Mouse (Mus musculus) stomach, postnatal 0 days (tissue): Measurements from ENCODE around the gene Col6a6. TPM values are rescaled to one million over a fixed set of nuclear protein-coding genes. Genes with fewer than 3 reads are reported as not detected.

Source experiments
- ATAC-seq: fragments of 200-750 bp; cut with Nextera tagmentation; 2 replicates; pipeline ENCODE4 v1.8.0; 2017; ENCODE audit not compliant: low FRiP score, low TSS enrichment
- DNase-seq: peaks from one replicate; pipeline ENCODE4 v3.0.0-alpha.2; 2016; ENCODE audit warnings: low spot score
- H3K27ac ChIP-seq: fragments of 300-500 bp; sonication (generic); replicated peaks from 2 replicates; pipeline ENCODE4 v1.5.1; 2014; ENCODE audit warnings: mild to moderate bottlenecking, control low read depth
- H3K27me3 ChIP-seq: fragments of 300-500 bp; sonication (generic); 2 replicates; pipeline ENCODE4 v1.6.1; 2014; ENCODE audit warnings: low read length; ENCODE audit not compliant: control insufficient read depth, insufficient read depth
- H3K36me3 ChIP-seq: fragments of 300-500 bp; sonication (generic); 2 replicates; pipeline ENCODE4 v1.6.1; 2014; ENCODE audit warnings: low read length, mixed read lengths; ENCODE audit not compliant: control insufficient read depth, insufficient read depth
- H3K4me1 ChIP-seq: fragments of 300-500 bp; sonication (generic); replicated peaks from 2 replicates; pipeline ENCODE4 v1.6.1; 2014; ENCODE audit warnings: antibody characterized with exemption; ENCODE audit not compliant: control insufficient read depth, insufficient read depth
- H3K4me2 ChIP-seq: fragments of 300-500 bp; sonication (generic); replicated peaks from 2 replicates; pipeline ENCODE4 v1.6.1; 2014; ENCODE audit warnings: low read depth, mild to moderate bottlenecking, control low read depth, moderate library complexity
- H3K4me3 ChIP-seq: fragments of 300-500 bp; sonication (generic); 2 replicates; pipeline ENCODE4 v1.5.1; 2014; ENCODE audit warnings: low read depth, low read length, control low read depth
- H3K9ac ChIP-seq: fragments of 300-500 bp; sonication (generic); 2 replicates; pipeline ENCODE4 v1.6.1; 2014; ENCODE audit warnings: mild to moderate bottlenecking, low read length, control low read depth, mixed read lengths
- H3K9me3 ChIP-seq: fragments of 300-500 bp; sonication (generic); 2 replicates; pipeline ENCODE4 v1.6.1; 2016; ENCODE audit warnings: low read length; ENCODE audit not compliant: control insufficient read depth
- CTCF ChIP-seq: IDR thresholded peaks from 2 replicates; pipeline ENCODE4 v1.5.1; 2016; ENCODE audit warnings: antibody characterized with exemption, low read depth, mild to moderate bottlenecking, moderate library complexity
- EP300 ChIP-seq: optimal IDR thresholded peaks from 2 replicates; pipeline ENCODE3; 2016; ENCODE audit warnings: antibody characterized with exemption
- WGBS: fragments of 180-500 bp; shearing (Covaris S2); extraction: QIAGEN DNeasy Blood & Tissue Kit; methylation state at CpG from one replicate; pipeline ENCODE4 v1.1.7; 2014; 5-methylcytosine and 5-hydroxymethylcytosine counted together
- polyA plus RNA-seq: library from polyadenylated mRNA; unstranded; fragments of >200 nt; fragmentation: Nextera tagmentation; extraction: Ambion mirVana; gene quantifications from 2 replicates; pipeline ENCODE4 v1.2.1, GENCODE M21; 2015

Gene Col6a6
- polyA plus RNA-seq, 1 experiment from 2014 or later, result 0.18 TPM

DNA sequence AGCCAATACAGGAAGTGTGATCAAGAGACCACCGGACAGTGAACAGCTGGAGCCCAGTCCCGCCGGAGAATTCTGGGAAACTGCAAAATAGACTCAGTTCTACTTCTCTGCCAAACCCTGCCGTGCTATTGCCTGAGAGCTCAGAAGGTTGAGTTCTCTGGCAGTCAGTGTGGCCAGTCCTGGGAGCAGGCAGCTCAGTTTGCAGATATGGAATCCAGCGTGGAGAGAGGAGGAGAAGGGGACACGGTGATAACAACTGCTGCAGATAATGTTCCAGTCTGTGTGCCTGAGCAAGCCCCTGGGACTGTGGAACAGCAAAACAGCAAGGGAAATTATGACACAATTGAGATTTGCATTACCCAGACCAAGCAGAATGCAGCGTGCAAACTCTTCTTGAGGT lies 7.6 kb upstream of the Col6a6 start:
- no peaks in the 10 kb centered on the region for H3K27me3 ChIP-seq
- H3K36me3 ChIP-seq, result no peaks in the 10 kb centered on the region
- no peaks in the 10 kb centered on the region for H3K9me3 ChIP-seq
- WGBS, result 49% methylated on average over 7 of the region's 7 CpGs
- no peak overlapping the region for H3K27ac ChIP-seq
- H3K4me2 ChIP-seq, result no peak overlapping the region
- DNase-seq (no peak), ATAC-seq (no peak)
- no peak overlapping the region for H3K4me3 ChIP-seq
- no peak for TF ChIP-seq EP300
- TF ChIP-seq CTCF, result no peak
- no peaks in the 10 kb centered on the region for H3K4me1 ChIP-seq
- H3K9ac ChIP-seq, result no peak overlapping the region

DNA sequence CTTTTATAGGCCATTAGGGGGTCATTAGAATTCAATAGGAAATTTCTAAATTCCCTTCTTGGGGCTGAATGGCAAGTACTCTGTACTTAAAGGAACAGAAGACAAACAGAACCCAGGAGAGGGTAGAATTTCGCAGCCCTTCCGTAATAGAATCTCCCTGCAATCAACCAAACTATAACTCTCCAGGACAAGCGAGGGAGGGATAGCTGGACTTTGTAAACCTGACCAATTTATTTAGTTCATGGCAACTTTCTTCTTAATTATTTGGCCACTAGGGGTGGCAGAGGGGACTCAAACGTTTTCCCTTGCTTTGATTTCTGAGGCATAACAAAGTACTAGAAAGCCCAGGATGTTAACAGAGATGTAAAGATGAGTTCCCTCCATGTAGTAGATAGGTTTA lies 6.8 kb upstream of the Col6a6 start:
- Histone ChIP-seq H3K4me1 (no peaks in the 10 kb centered on the region), H3K9ac (no peak overlapping the region), H3K27ac (no peak overlapping the region), H3K4me3 (no peak overlapping the region), H3K4me2 (no peak overlapping the region), H3K27me3 (no peaks in the 10 kb centered on the region), H3K9me3 (no peaks in the 10 kb centered on the region), H3K36me3 (no peaks in the 10 kb centered on the region)
- 41% methylated on average over 4 of the region's 4 CpGs for WGBS
- ATAC-seq (no peak), DNase-seq (no peak)
- TF ChIP-seq CTCF (peak; percentile 64), EP300 (no peak)

DNA sequence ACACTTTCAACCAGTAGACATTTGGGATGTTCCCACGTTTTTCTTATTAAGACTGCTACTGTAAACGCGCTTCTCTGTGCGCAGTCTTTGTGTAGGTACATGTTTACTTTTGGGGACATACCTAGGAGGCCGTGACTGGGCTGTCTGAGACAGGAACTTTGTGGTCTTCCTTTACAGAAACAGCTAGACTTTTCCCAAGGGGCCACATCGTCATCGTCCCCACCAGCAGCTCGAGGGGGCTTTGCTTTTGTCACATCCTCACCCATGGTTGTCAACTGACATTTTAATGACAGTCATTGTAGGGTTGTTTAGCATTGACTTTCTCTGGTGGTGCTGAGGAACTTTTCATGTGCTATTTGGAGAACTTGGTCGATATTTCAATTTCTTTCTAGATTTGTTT lies 3.3 kb upstream of the Col6a6 start:
- WGBS, result 77% methylated on average over 9 of the region's 9 CpGs
- Histone ChIP-seq H3K27me3 (no peaks in the 10 kb centered on the region), H3K27ac (no peak overlapping the region), H3K4me3 (no peak overlapping the region), H3K4me2 (no peak overlapping the region), H3K4me1 (no peaks in the 10 kb centered on the region), H3K9ac (no peak overlapping the region), H3K9me3 (no peaks in the 10 kb centered on the region), H3K36me3 (no peaks in the 10 kb centered on the region)
- no peak for TF ChIP-seq EP300
- TF ChIP-seq CTCF, result no peak
- ATAC-seq (no peak), DNase-seq (no peak)

DNA sequence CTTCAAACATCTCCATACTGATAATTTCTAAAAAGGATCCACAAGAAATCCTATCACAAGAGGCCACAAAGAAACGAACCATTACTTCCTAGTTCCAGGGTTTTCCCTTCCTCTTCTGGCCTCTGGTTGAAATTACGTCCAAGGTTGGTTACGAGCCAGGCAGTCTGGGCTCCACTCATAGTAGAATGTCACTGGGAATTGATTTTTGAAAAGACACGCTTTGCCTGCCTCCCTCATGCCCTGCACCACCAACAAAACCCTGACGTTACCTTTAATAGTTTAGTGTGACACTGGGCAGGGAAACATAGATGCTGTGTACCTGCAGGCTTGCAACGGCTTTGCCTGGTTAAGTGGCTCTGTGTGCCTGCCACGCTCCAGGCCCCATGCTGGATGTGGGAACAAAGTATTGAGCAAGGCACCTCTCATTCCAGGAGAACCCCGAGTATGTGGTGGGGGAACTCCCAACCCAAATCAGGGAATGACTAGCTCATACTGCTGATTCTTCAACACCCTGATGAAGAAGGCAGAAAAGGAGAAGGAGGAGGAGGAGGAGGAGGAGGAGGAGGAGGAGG lies 798 bp downstream of the Col6a6 start:
- 42% methylated on average over 8 of the region's 8 CpGs for WGBS
- Histone ChIP-seq H3K9ac (no peak overlapping the region), H3K36me3 (no peaks in the 10 kb centered on the region), H3K27me3 (no peaks in the 10 kb centered on the region), H3K27ac (no peak overlapping the region), H3K4me2 (no peak overlapping the region), H3K9me3 (no peaks in the 10 kb centered on the region), H3K4me3 (no peak overlapping the region), H3K4me1 (no peaks in the 10 kb centered on the region)
- ATAC-seq (no peak), DNase-seq (no peak)
- TF ChIP-seq CTCF (no peak), EP300 (no peak)

DNA sequence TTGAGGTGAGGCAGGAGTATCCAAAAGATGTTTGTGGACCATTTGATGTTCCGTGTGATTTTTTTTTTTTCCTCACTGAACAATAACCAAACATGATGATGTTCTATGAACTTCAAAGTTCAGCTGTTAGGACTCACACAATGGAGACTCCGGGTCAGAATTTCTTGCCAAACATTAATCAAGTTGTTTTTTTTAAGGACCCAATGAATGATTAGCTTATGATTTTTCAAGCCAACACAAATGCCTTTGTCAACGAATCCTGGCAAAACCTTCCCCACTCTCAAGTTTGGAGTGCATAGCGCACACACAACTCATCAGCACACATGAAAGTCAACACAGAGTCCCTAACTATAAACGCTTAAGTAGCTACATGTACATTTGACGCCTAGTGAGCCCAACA lies 7.2 kb downstream of the Col6a6 start:
- DNase-seq (no peak), ATAC-seq (no peak)
- Histone ChIP-seq H3K9ac (no peak overlapping the region), H3K27me3 (no peaks in the 10 kb centered on the region), H3K4me2 (no peak overlapping the region), H3K36me3 (no peaks in the 10 kb centered on the region), H3K4me3 (no peak overlapping the region), H3K27ac (no peak overlapping the region), H3K9me3 (no peaks in the 10 kb centered on the region), H3K4me1 (no peaks in the 10 kb centered on the region)
- TF ChIP-seq EP300 (no peak), CTCF (no peak)
- 59% methylated on average over 6 of the region's 6 CpGs for WGBS

DNA sequence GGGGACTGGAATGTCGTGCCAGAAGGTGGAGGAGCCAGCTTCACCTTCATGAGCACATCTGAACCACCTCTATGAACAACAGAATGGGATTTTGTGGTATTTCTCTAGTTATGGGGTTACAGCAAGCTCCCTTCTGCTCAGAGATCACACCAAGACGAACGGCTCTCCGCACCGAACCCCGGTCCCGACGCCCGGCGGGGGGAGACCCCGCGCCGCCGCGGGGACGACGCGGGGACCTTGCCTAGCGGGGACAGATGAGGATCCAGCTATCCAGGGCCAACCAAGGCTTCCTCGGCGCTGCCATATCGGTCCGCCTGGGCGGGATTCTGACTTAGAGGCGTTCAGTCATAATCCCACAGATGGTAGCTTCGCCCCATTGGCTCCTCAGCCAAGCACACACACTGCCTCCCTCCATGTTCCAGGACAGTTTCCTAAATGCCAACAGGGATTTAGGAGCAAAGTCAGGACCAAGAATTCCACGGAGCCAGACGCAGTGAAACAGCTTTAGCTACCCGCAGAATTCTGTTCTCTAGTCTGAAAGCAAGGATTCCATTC lies 8.7 kb downstream of the Col6a6 start:
- DNase-seq (no peak), ATAC-seq (no peak)
- no peak overlapping the region for H3K9ac ChIP-seq
- H3K4me3 ChIP-seq, result no peak overlapping the region
- H3K27me3 ChIP-seq, result no peaks in the 10 kb centered on the region
- WGBS, result 63% methylated on average over 29 of the region's 29 CpGs
- no peaks in the 10 kb centered on the region for H3K9me3 ChIP-seq
- H3K4me1 ChIP-seq, result no peaks in the 10 kb centered on the region
- no peaks in the 10 kb centered on the region for H3K36me3 ChIP-seq
- no peak overlapping the region for H3K27ac ChIP-seq
- no peak overlapping the region for H3K4me2 ChIP-seq
- TF ChIP-seq EP300, result no peak
- TF ChIP-seq CTCF, result no peak
